Mouse (Mus musculus) olfactory bulb, adult 2 months (tissue): ENCODE measurements around the gene Arhgef40. TPM values are rescaled to one million over a fixed set of nuclear protein-coding genes. Genes with fewer than 3 reads are reported as not detected.

ENCODE experiments used
- H3K27ac ChIP-seq: fragments of 200-500 bp; 2 replicates; pipeline ENCODE4 v1.5.1; 2012; ENCODE audit warnings: low read depth, low read length; ENCODE audit not compliant: insufficient read depth
- H3K4me1 ChIP-seq: fragments of 200-500 bp; 2 replicates; pipeline ENCODE4 v1.6.1; 2012; ENCODE audit warnings: low read length; ENCODE audit not compliant: control insufficient read depth, insufficient read depth
- H3K4me3 ChIP-seq: fragments of 200-500 bp; 2 replicates; pipeline ENCODE4 v1.5.1; 2012; ENCODE audit warnings: mild to moderate bottlenecking, low read depth, low read length, moderate library complexity; ENCODE audit not compliant: insufficient read depth
- CTCF ChIP-seq: fragments of 200-500 bp; IDR thresholded peaks from 2 replicates; pipeline ENCODE4 v1.5.1; 2012; ENCODE audit warnings: low read depth, mild to moderate bottlenecking, low read length, moderate library complexity; ENCODE audit not compliant: insufficient read depth
- POLR2A ChIP-seq: fragments of 200-500 bp; IDR thresholded peaks from 2 replicates; pipeline ENCODE4 v1.6.1; 2012; ENCODE audit warnings: mild to moderate bottlenecking, low read depth, low read length, moderate library complexity; ENCODE audit not compliant: insufficient read depth
- WGBS: fragments of 180-500 bp; shearing (Covaris S2); methylation state at CpG from one replicate; pipeline ENCODE4 v1.1.7; 2018; 5-methylcytosine and 5-hydroxymethylcytosine counted together
- polyA plus RNA-seq: library from polyadenylated mRNA; stranded (reverse); fragments of >200 nt; gene quantifications from 2 replicates; pipeline ENCODE4 v1.2.4, GENCODE M21; 2012; ENCODE audit warnings: low replicate concordance; ENCODE audit not compliant: missing spikeins, insufficient read depth, insufficient read length

Arhgef40 gene
- polyA plus RNA-seq, result not detected in 2 replicates

DNA sequence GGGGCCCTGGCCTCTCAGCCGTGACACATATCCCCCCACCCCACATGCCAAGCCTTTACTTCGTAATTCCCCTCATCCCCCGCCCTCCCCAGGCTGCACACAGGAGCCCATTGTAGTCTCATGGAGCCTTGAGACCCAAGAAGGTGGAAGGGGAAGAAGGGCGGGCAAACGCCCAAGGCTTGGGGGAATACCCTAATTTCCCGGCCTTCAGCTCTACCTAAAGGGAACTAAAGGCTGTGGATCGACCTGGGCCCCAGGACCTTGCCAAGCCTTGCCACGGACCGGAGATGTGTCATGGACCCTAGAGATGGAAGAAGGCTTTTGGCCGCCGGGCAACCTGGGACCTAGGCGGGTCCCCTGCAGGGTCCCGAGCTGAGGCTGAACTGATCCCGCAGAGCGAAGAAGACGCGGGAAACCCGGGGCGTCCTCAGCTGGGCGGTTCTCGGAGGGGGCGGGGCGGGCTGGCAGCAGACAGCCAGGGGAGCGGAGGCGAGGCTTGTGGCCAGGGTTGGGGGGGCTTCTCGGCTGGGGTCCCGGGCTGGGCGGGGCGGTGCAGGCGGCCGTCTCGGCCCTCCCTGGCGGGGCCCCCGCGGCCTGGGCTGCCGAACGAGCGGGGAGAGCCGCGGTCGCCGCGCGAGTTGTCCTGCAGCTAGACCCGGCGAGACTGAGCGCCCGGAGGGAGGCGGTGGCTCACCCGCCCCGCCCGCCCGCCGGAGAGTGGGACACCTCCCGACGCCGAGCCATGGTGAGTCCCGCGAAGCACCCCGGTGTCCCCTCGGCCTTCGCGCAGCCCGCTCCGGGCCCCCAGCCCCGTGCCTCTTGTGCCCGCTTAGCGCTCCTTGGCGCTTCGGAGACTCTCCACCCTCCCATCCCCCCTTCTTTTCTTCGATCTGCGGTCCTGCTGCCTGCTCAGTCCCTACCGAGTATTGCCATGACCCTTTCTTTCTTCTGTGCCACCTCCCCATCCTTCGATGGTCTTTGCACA is at the start of gene Arhgef40:
Gene Arhgef40 (plus strand): TSS at position 473 of the 985 bp plus-strand sequence.
- H3K4me3 ChIP-seq, result peak within 1 kb of the TSS; percentile 52
- TF ChIP-seq CTCF (no peak), POLR2A (0 out of 2 replicates have a peak, but pooled peaks have one; percentile 10)
- peak within 1 kb of the TSS; percentile 89 for H3K27ac ChIP-seq
- under 1% methylated on average over 74 of the region's 74 CpGs for WGBS
- H3K4me1 ChIP-seq, result peaks cover 20% of the 10 kb centered on the region

DNA sequence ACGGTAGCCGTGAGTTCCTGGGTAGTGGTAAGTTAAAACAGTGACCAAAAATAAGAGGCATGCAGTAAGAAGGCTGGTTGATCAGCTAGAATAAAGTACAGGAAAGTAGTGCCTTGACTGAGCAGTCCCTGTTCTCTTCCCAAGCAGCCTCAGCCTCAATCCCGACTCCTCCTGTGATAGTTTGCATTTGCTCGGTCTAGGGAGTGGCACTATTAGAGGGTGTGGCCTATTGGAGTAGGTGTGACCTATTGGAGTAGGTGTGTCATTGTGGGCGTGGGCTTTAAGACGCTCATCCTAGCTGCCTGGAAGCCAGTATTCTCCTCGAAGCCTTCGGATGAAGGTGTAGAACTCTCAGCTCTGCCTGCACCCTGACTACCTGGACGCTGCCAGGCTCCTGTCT is 45.5 kb upstream of the Arhgef40 start:
- TF ChIP-seq POLR2A (no peak), CTCF (no peak)
- Histone ChIP-seq H3K27ac (no peak overlapping the region), H3K4me3 (no peak overlapping the region), H3K4me1 (no peaks in the 10 kb centered on the region)
- WGBS, result 92% methylated on average over 9 of the region's 9 CpGs

DNA sequence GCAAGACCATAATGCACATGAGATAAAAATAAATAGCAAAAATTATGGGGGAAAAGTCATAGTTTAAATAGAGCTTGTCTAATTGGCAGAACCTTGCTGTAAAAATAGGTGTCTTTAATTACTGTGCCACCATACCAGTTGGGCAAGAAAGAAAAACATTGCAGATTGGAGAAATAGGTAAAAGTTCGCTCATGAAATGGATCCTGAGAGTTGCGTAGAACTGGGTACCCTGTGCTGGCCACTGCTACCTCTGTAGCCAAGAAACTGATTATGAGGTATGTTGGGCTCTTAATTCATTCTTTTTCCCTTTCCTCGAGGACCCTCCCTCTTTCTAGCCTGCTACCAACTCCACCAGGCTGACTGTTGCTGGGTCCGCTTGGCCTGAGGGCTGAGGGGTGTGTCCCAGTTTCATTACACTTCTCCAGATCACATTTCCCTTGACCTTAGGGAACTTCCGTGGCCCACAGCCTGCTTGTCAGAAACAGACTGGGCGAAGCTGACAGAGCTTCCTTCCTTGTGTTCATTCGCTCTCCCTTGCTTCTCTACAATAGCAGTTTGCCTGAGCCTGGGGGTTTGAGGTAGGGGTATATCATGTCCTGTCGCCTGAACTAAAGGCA is 43.5 kb upstream of the Arhgef40 start:
- Histone ChIP-seq H3K4me3 (no peak overlapping the region), H3K27ac (no peak overlapping the region), H3K4me1 (no peaks in the 10 kb centered on the region)
- WGBS, result 55% methylated on average over 8 of the region's 8 CpGs
- TF ChIP-seq CTCF (no peak), POLR2A (no peak)

DNA sequence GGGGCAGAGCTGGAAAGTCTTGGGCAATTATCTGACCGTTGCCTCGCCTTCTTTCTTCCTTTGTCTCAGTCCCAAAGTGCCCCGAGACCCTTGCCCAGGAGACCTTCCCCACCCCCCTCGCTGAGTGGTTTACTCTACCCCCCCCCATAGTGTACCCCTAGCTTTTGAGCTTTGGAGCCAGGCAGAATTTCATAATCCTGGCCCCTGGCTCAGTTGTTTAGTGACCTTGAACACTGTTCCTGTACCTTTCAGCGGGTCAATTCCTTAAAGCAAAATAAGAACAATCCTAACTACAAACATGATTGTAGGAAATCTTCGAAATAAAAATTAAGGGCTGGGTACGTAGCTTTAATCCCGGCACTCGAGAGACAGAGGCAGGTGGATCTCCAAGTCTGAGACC is 42.9 kb upstream of the Arhgef40 start:
- Histone ChIP-seq H3K27ac (no peak overlapping the region), H3K4me3 (no peak overlapping the region), H3K4me1 (no peaks in the 10 kb centered on the region)
- TF ChIP-seq CTCF (no peak), POLR2A (no peak)
- 64% methylated on average over 9 of the region's 9 CpGs for WGBS

DNA sequence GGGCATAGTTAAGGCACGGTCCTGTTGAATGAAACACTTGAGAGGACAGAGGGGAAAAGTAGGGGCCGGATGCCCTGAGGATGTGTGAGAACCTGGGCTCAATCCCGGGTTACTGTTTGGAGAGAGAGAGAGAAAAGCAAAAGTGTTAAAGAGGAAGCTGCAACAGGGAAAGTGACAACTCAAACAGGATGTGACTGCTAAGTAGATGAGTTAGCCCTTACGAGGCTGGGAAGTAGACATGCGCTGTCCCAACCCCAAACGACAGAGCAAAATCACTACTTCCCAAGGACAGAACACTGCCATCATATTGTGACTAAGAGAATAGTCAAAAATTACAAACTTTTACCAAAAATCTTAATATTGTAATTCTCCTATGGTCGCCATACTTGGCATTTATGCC is 42.3 kb upstream of the Arhgef40 start:
- Histone ChIP-seq H3K27ac (no peak overlapping the region), H3K4me3 (no peak overlapping the region), H3K4me1 (no peaks in the 10 kb centered on the region)
- TF ChIP-seq CTCF, result no peak
- TF ChIP-seq POLR2A, result no peak
- 70% methylated on average over 7 of the region's 7 CpGs for WGBS

DNA sequence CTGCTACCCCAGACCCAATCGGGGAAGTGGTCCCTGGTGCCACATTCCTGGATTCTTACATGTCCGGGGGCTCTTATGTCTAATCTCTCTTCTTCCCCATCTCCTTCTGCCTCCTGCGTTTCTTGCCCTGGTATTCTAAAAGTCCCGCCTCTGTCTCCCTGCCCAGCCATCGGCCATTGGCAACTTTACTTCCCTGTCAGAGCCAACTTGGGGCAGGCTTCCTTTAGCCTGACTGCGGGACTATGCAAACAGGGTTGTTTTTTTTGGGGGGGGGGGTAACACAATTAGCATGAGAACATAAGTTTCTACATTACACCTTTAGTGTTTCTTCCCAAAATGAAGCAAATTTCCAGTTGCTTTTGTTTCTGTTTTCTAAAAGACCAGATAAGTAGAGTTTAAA is 41.2 kb upstream of the Arhgef40 start:
- Histone ChIP-seq H3K4me1 (no peaks in the 10 kb centered on the region), H3K4me3 (no peak overlapping the region), H3K27ac (no peak overlapping the region)
- no peak for TF ChIP-seq CTCF
- TF ChIP-seq POLR2A, result no peak
- WGBS, result 64% methylated on average over 6 of the region's 6 CpGs

DNA sequence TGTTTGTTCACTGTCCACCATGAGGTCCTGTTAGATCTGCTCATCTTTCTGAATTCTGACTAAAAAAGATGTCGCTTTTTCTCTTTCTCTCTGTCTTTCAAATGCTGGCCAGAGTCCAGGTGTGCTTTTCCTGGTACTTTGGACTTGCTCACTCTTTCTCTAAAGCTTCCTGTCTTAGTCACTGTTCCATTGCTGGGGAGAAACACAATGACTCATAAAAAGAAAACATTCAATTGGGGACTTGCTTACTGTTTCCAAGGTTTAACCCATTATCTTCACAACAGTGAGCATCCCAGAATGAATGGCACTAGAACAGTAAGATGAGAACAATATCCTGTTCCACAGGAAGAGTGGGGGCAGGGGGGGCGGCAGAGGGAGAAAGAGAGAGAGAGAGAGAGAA is 24.2 kb upstream of the Arhgef40 start:
- no peak overlapping the region for H3K4me3 ChIP-seq
- TF ChIP-seq POLR2A (no peak), CTCF (no peak)
- no peaks in the 10 kb centered on the region for H3K4me1 ChIP-seq
- 78% methylated on average over 2 of the region's 2 CpGs for WGBS
- no peak overlapping the region for H3K27ac ChIP-seq

DNA sequence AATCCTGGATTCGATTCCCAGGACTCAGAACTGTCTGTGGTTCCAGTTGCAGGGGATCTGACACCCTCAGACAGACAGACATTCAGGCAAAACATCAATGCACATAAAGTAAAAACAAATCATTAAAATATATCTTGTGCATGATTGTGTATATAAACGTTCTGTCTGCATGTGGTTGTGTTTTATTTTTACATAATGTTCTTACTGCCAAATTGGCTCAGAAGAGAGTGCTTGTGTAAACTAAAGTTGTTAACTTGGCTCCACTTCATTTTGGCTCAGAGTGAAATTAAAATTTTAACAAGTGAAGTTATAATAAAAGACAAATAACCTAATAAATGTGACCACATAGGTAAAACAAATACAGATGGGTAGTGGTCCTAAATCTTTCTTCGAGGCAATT is 17.1 kb upstream of the Arhgef40 start:
- H3K27ac ChIP-seq, result no peak overlapping the region
- WGBS, result 75% methylated on average over 3 of the region's 3 CpGs
- H3K4me1 ChIP-seq, result no peaks in the 10 kb centered on the region
- TF ChIP-seq CTCF (no peak), POLR2A (no peak)
- no peak overlapping the region for H3K4me3 ChIP-seq

DNA sequence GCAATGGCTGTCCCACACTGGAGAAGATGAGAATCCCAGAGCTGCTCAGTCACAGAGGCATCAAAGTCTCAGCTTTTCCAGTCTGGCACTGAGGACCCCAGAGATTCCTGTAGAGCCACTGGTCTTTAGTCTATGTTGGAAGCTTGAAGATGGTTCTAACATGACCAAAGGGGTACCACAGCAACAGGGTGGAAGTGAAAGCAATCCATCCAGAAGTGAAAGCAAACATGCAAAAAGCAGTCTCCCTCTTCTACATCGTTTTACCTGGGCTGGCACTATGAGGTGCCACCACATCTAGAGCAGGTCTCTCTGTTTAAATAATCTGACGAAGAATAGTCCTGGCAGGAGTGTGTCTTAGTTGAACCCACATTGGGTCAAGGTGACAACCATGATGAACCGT is 5.3 kb upstream of the Arhgef40 start:
- TF ChIP-seq CTCF (no peak), POLR2A (no peak)
- WGBS, result 90% methylated on average over 3 of the region's 3 CpGs
- H3K27ac ChIP-seq, result no peak overlapping the region
- no peak overlapping the region for H3K4me3 ChIP-seq
- peaks cover 4% of the 10 kb centered on the region for H3K4me1 ChIP-seq
